Mouse (Mus musculus): ENCODE data around the gene Leap2. TPM values are rescaled to one million over a fixed set of nuclear protein-coding genes. Genes with fewer than 3 reads are reported as not detected.

Gene Leap2
- polyA plus RNA-seq, 1 experiment from 2014 or later, result 0.19 TPM

DNA sequence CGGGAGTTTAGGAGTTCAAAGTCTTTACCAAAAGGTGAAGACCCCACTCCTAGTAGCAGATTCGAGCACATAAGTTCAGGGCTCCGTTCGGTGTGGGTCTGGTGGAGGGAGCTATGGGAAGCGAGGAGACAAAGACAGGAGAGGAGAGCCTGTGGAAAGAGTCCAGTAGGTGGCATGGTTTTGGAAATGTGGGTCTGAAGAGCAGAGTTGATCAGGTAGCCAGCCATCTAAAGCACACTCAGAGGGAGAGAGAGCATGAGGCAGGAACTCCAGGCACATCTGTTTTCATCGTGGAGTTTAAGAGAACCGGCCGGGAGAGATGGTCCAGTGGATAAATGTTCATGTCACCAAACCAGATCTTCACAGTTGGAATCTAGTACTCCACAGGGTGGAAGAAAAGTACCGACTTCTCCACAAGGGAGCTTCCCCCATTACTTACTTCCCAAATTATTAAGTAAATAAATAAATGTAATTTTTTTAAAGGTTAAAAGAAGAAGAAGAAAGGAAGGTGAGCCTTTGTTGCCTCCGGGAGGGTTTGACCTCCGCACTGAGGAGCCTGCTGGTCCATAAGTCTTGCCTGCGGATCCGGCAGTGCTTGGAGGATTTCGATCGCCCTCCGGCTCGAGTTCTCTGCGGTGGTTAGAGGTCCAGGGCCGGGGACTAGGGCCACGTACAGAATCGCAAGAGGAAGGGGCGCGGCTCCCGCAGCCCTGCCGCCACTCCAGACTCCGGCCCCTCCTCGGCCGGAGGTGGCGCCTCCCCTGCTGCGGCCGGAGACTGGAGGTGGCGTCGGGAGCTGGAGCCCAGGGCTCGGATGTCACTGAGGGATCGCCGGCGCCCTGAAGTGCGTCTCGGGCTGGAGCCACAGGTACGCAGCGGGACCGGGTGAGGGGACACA, 33.8 kb upstream of the Leap2 start, which contains the start of the genes Gm10447 and Shroom1:
TSS of gene Gm10447 (minus strand) at position 637 of the 898 bp plus-strand sequence.
TSS of gene Shroom1 (plus strand) at position 732 of the 898 bp plus-strand sequence.
- Histone ChIP-seq H3K9ac (ENCODE audit: low read length) (peak within 1 kb of the TSS; percentile 63), H3K27ac (replicated peaks) (peak within 1 kb of the TSS; percentile 18; the same call in 1 of the 2 replicates), H3K36me3 (ENCODE audit: control insufficient read depth, insufficient read depth, low read length) (no peaks in the 10 kb centered on the region), H3K4me3 (ENCODE audit: low read depth, low read length) (peak within 1 kb of the TSS; percentile 52), H3K4me1 (replicated peaks; ENCODE audit: control insufficient read depth, insufficient read depth) (no peaks in the 10 kb centered on the region), H3K27me3 (ENCODE audit: control insufficient read depth, insufficient read depth, low read length) (no peaks in the 10 kb centered on the region; the same call in 1 of the 2 replicates), H3K9me3 (ENCODE audit: control insufficient read depth, low read length) (no peaks in the 10 kb centered on the region), H3K4me2 (replicated peaks; ENCODE audit: low read depth) (peak within 1 kb of the TSS; percentile 95)
- 3% methylated on average over 40 of the region's 42 CpGs for WGBS
- peak; percentile 71 for DNase-seq (ENCODE audit: low spot score)
- TF ChIP-seq CTCF (IDR thresholded peaks at IDR 0.05; ENCODE audit: low read depth) (peak; percentile 66), EP300 (optimal IDR thresholded peaks at IDR 0.05) (no peak)
- peak; percentile 79 for ATAC-seq (ENCODE audit: low FRiP score, low TSS enrichment)

DNA sequence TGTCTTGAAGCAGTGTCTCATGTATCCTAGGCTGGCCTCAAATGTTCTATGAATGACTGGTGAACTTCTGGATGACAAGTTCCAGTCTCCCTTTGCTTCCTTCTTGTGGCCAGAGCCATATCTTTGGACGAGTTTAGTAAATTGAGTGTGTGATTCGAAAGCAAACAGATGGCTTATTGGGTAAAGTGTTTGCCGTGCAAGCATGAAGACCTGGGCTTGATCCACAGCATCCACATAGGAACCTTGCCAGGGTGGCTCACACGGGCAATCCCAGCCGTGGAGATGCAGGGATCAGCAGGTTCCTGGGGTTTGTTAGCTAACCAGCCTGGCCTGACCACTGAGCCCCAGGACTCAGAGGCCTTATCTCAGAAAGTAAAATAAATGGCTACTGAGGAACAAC, 30.1 kb upstream of the Leap2 start:
- H3K27me3 ChIP-seq (ENCODE audit: control insufficient read depth, insufficient read depth, low read length), result no peaks in the 10 kb centered on the region
- no peaks in the 10 kb centered on the region for H3K4me1 ChIP-seq (replicated peaks; ENCODE audit: control insufficient read depth, insufficient read depth)
- H3K9me3 ChIP-seq (ENCODE audit: control insufficient read depth, low read length), result no peaks in the 10 kb centered on the region
- no peaks in the 10 kb centered on the region for H3K36me3 ChIP-seq (ENCODE audit: control insufficient read depth, insufficient read depth, low read length)
- no peak overlapping the region for H3K4me3 ChIP-seq (ENCODE audit: low read depth, low read length)
- no peak overlapping the region for H3K27ac ChIP-seq (replicated peaks)
- no peak overlapping the region for H3K4me2 ChIP-seq (replicated peaks; ENCODE audit: low read depth)
- ATAC-seq (ENCODE audit: low FRiP score, low TSS enrichment) (no peak), DNase-seq (ENCODE audit: low spot score) (no peak)
- H3K9ac ChIP-seq (ENCODE audit: low read length), result no peak overlapping the region
- TF ChIP-seq EP300 (optimal IDR thresholded peaks at IDR 0.05) (no peak), CTCF (IDR thresholded peaks at IDR 0.05; ENCODE audit: low read depth) (no peak)
- WGBS, result 65% methylated on average over 5 of the region's 5 CpGs

DNA sequence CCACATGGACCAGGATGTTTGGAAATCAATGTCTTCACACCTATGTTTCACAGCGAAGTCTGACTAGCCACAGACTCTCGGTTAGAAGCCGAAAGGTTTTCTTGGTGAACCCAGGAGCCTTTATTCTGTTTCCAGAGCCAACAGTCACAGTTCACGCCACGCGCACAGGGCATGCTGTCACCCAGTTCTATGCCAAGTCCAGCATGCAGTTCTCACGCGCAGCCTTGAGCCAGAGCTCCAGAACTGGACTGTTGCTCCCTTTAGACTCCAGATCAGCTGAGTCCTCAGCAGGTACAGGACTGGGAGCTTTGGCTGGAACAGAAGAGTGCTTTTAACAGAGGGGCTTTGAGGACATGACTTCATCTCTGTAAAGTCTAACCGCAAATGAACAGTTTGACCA, 29.4 kb upstream of the Leap2 start:
- Histone ChIP-seq H3K4me3 (ENCODE audit: low read depth, low read length) (no peak overlapping the region), H3K9ac (ENCODE audit: low read length) (no peak overlapping the region), H3K9me3 (ENCODE audit: control insufficient read depth, low read length) (no peaks in the 10 kb centered on the region), H3K36me3 (ENCODE audit: control insufficient read depth, insufficient read depth, low read length) (no peaks in the 10 kb centered on the region), H3K27me3 (ENCODE audit: control insufficient read depth, insufficient read depth, low read length) (no peaks in the 10 kb centered on the region), H3K4me2 (replicated peaks; ENCODE audit: low read depth) (no peak overlapping the region), H3K4me1 (replicated peaks; ENCODE audit: control insufficient read depth, insufficient read depth) (no peaks in the 10 kb centered on the region), H3K27ac (replicated peaks) (no peak overlapping the region)
- DNase-seq (ENCODE audit: low spot score) (no peak), ATAC-seq (ENCODE audit: low FRiP score, low TSS enrichment) (no peak)
- no peak for TF ChIP-seq EP300 (optimal IDR thresholded peaks at IDR 0.05)
- no peak for TF ChIP-seq CTCF (IDR thresholded peaks at IDR 0.05; ENCODE audit: low read depth)
- 97% methylated on average over 9 of the region's 9 CpGs for WGBS

DNA sequence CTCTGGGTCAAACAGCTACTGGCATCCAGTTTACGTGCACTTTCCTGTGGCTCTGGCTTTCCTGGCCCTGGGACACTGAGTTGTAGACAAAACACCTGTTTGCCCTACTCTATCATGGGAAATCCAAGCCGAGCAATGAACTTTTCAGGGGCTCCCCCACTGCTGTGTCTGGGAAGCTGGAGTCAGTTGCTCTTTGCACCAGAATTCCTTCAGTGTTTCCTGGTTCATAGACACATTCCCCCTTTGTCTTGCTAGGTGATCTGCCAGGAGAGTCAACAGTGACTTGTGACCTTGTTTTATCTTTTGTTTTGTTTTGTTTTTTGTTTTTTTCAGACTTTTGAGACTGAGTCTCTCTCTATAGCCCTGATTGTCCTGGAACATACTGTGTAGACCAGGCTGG, 28.4 kb upstream of the Leap2 start:
- TF ChIP-seq CTCF (IDR thresholded peaks at IDR 0.05; ENCODE audit: low read depth) (no peak), EP300 (optimal IDR thresholded peaks at IDR 0.05) (no peak)
- ATAC-seq (ENCODE audit: low FRiP score, low TSS enrichment), result peak; percentile 54; the same call in 1 of the 2 replicates
- WGBS, result 27% methylated on average over 2 of the region's 2 CpGs

DNA sequence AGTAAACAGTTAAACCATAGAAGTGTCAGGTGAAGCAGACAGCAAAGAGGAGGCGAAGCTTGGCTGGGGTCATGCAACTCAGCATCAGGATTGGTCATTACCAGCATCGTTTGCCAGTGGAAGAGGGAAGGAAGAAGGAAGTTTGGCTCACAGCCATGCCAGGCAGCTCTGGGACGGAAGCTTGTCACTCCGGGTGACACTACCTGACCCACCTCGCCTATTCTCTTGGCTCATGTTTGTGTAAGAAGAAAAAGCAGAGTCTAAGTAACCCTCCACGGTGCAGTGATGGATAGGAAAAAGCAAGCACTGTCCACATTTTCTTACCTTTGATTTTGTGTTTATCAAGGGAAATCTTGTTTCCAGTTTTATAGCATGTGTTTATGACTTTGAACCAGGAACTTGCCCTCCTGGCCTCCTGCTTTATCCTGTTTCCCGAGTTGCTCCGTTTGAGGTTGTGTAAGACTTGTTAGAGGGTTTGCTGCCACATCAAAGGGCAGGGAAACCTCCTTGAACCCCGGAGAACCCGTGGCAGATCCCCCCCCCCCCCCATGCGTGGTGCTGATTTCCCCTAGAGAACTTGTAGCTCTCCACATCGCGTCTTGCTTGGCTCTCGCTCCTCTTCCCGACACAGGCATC, 27.2 kb upstream of the Leap2 start:
- Histone ChIP-seq H3K4me2 (replicated peaks; ENCODE audit: low read depth) (no peak overlapping the region), H3K27ac (replicated peaks) (no peak overlapping the region), H3K36me3 (ENCODE audit: control insufficient read depth, insufficient read depth, low read length) (no peaks in the 10 kb centered on the region)

More for the DNA sequence above, 28.4 kb upstream of the Leap2 start:
- Histone ChIP-seq H3K36me3 (ENCODE audit: control insufficient read depth, insufficient read depth, low read length) (no peaks in the 10 kb centered on the region), H3K27ac (replicated peaks) (no peak overlapping the region), H3K27me3 (ENCODE audit: control insufficient read depth, insufficient read depth, low read length) (no peaks in the 10 kb centered on the region), H3K9me3 (ENCODE audit: control insufficient read depth, low read length) (no peaks in the 10 kb centered on the region), H3K4me2 (replicated peaks; ENCODE audit: low read depth) (no peak overlapping the region), H3K4me3 (ENCODE audit: low read depth, low read length) (no peak overlapping the region), H3K9ac (ENCODE audit: low read length) (no peak overlapping the region), H3K4me1 (replicated peaks; ENCODE audit: control insufficient read depth, insufficient read depth) (no peaks in the 10 kb centered on the region)
- no peak for DNase-seq (ENCODE audit: low spot score)

More for the DNA sequence above, 27.2 kb upstream of the Leap2 start:
- no peaks in the 10 kb centered on the region for H3K9me3 ChIP-seq (ENCODE audit: control insufficient read depth, low read length)
- no peak overlapping the region for H3K9ac ChIP-seq (ENCODE audit: low read length)
- DNase-seq (ENCODE audit: low spot score), result no peak
- 30% methylated on average over 15 of the region's 15 CpGs for WGBS
- 0 out of 2 replicates have a peak, but pooled peaks have one; percentile 16 for ATAC-seq (ENCODE audit: low FRiP score, low TSS enrichment)
- no peak overlapping the region for H3K4me3 ChIP-seq (ENCODE audit: low read depth, low read length)
- no peaks in the 10 kb centered on the region for H3K27me3 ChIP-seq (ENCODE audit: control insufficient read depth, insufficient read depth, low read length)
- no peaks in the 10 kb centered on the region for H3K4me1 ChIP-seq (replicated peaks; ENCODE audit: control insufficient read depth, insufficient read depth)
- TF ChIP-seq EP300 (optimal IDR thresholded peaks at IDR 0.05) (no peak), CTCF (IDR thresholded peaks at IDR 0.05; ENCODE audit: low read depth) (no peak)
